Mouse (Mus musculus) heart, postnatal 25 days (tissue): ENCODE results near the gene Rcc2. TPM values are rescaled to one million over a fixed set of nuclear protein-coding genes. Genes with fewer than 3 reads are reported as not detected.

Experiments
- DNase-seq: peaks from one replicate; pipeline ENCODE4 v3.0.0; 2022; ENCODE audit warnings: low spot score
- intact Hi-C: fragments of 180-260 bp; cut with DNase I; formaldehyde crosslinking; loops from one replicate; pipeline ENCODE4 v1.15.1; 2025
- total RNA-seq, 2 experiments: library from RNA; stranded (reverse); gene quantifications; 2 replicates each; pipeline ENCODE4 v1.2.3; 2021

The Rcc2 gene
- total RNA-seq, 2 experiments from 2014 or later = 15.0 to 15.3 TPM

GRCm38 (mm10) chr4:140684141-140684871, 16.0 kb upstream of the Rcc2 start:
- intact Hi-C loops = no loop called here
- DNase-seq = peak; percentile 51

DNA sequence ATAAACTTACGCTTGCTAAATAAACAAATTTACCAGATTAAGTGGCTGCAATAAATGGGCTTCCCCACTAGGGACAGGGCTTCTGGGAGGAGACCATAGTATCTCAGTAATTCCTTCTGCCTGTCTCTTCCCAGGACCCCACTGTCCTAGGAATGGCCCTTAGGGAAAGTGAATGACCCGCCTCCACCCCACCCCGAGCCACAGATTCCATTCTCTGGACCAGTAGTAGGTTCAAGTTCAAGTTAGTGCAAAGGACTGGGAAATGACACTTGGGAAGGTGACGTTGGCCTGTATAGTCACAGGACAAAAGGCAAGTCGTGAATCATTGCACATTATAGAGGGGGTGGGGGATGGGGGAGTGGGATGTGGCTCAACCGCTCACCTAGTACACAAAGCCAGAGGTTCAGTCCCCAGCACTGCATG, 15.4 kb upstream of the Rcc2 start:
- intact Hi-C loops = no loop called here
- DNase-seq = no peak

- intact Hi-C loops = no loop called here
- no peak for DNase-seq
Observed at GRCm38 (mm10) chr4:140688044-140688825, 12.1 kb upstream of the Rcc2 start.

- intact Hi-C loops = no loop called here
- no peak for DNase-seq
Observed at GRCm38 (mm10) chr4:140688826-140689425, 11.4 kb upstream of the Rcc2 start.

GRCm38 (mm10) chr4:140689873-140690655, 10.3 kb upstream of the Rcc2 start:
- intact Hi-C loops = no loop called here
- no peak for DNase-seq

- no peak for DNase-seq
- intact Hi-C loops = no loop called here
Observed at GRCm38 (mm10) chr4:140691481-140691880, 8.9 kb upstream of the Rcc2 start.

GRCm38 (mm10) chr4:140693513-140693912, 6.8 kb upstream of the Rcc2 start:
- DNase-seq = no peak
- intact Hi-C loops = no loop called here

GRCm38 (mm10) chr4:140694551-140695060, 5.7 kb upstream of the Rcc2 start:
- intact Hi-C loops = no loop called here
- DNase-seq = no peak

- intact Hi-C loops = no loop called here
- no peak for DNase-seq
Observed at GRCm38 (mm10) chr4:140695146-140695545, 5.2 kb upstream of the Rcc2 start.

DNA sequence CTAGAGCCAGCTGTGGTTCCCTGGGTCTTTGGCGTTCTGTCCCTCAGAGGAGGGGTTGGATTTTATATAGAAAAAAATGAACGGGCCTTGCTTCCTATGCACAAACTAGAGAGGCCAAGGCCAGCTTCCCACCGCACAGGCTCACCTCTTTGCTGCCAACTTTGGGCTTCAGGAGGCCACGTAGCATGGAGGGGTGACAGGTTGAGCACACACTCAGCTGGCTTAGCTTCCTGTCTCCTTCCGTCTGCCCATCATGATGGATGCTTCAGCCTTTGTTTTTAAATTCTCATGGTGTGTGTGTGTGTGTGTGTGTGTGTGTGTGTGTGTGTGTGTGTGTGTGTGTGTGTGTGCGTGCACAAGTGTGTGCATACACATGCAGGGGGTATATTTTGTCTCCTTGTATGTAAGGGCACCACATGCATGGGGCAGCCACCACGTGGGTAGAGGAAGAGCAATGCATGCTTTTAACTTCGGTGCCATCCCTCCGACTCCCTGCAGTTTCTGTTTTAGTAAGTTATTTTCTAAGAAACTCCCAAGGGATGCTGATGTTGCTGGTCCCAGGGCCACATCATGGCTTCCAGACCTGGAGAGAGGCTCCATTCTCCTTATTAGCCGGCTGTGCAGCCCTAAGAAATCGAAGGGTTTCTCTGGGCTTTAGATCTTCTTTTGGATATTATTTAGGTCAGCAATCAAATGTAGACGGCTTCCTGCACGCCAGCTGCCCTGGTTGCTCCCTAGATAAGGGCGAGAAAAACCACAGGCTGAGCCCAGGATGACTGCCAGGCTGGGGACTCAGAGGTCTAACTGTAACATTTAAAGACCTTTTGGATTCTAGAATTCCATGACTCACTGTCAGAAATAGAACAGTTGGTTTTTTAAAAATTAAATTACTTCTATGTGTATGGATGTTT, 4.4 kb upstream of the Rcc2 start:
- no peak for DNase-seq
- intact Hi-C loops = no loop called here

DNA sequence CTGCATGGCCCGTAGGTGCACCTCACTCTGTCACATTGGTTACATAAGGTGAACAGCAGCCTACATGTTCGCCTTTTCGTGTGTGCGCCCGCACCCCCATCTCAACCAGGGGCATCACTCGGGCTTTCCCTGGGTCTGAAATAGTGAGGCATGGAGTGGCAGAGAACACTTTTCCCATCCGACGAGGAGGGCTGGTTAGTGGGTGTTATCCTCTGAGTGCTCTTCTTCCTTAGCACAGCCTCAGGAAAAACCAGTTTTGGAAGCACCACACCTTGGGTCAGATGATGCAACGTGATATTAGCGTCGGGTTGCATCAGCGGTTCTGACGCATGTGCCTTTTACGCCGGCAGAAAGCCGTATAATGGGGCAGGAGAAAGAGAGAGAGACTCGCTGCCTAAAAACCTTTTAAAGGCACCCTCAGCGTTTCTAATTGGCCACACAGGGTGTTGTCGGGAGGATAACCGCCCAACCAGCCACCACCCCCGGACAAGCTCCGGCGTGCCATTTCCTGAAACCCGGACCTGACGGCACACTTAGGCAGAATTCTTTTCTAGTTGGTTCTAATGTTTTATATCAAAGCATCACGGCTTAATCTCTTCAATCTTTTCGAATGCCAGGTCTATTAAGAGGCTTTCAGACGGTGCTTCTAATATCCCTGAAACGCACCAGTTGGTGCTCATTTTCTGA, 757 bp upstream of the Rcc2 start:
- peak; percentile 70 for DNase-seq
- intact Hi-C loops = loop anchor here (2.0 kb wide), 1 partner anchor 19 kb away; no protein-coding TSS in a partner anchor

DNA sequence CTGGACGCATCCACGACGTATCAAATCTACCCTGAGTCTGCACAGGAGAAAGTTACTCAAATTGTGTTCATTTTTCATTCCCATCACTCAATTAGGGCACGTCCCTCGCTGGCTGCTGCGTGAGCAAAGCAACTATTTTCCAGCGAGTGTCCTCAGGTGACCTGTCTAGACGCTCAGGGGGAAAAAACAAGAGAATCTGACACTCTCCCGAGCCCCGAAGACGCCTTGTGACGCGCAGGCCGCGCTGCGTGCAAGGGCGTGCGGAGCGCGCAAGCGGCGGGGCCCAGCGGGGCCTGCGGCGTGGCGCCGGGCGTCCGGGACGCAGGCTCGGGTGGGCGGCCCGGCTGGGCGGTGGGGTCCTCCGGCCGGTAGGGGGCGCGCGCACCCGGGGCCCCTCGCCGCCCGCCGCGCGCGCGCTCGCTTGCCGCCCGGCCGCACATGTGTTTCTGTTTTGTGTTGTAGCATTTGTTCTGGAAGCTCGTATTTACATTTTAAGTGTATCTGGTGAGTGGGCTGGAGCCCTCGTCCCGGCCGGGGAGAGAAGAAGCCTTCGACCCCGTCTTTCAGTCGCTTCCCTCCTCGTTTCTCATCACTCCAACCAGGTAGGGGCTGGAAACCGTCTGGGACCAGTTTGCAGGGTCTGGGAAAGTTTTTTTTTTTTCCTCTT, 841 bp downstream of the Rcc2 start:
- intact Hi-C loops = loop anchor here (2.0 kb wide), 1 partner anchor 20 kb away; no protein-coding TSS in a partner anchor
- peak; percentile 62 for DNase-seq

- no peak for DNase-seq
- intact Hi-C loops = loop anchor here (2.0 kb wide), 1 partner anchor 21 kb away; no protein-coding TSS in a partner anchor
Observed at GRCm38 (mm10) chr4:140701716-140702561, 1.6 kb downstream of the Rcc2 start.

DNA sequence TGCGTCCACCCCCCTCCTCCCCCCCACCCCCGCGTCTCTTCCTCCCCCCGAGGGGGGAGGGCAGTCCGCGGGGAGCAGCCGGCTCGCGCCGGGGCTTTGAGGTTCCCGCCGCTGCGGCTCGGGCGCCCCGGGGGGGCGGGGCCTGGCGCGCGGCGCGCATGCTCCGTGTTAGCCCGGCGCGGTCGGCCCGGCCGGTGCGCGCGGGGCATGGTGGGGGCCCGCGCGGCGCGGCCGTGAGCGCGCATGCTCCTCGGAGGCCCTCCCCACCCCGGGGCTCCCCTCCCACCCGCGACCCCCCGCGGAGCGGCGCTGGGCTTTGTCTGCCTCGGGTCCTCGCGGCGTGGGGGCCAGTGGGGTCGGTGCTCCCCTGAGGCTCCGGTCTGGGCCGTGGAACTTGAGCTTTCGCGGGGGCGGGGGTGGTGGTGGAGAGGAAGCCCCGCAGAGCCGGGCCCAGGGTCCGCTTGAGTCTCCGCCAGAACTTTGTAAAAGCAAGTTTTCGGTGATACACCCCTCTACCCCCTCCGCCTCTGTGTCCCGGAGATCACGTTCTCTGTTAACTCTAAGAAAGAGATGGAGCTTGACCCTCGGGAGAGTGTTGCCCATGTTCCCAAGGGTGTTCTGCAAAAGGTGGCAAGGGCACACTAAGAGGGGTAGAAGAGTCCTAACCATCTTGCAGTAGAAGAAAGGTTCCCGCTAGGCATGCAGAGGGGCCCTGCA, 2.4 kb downstream of the Rcc2 start:
- intact Hi-C loops = no loop called here
- DNase-seq = peak; percentile 75

DNA sequence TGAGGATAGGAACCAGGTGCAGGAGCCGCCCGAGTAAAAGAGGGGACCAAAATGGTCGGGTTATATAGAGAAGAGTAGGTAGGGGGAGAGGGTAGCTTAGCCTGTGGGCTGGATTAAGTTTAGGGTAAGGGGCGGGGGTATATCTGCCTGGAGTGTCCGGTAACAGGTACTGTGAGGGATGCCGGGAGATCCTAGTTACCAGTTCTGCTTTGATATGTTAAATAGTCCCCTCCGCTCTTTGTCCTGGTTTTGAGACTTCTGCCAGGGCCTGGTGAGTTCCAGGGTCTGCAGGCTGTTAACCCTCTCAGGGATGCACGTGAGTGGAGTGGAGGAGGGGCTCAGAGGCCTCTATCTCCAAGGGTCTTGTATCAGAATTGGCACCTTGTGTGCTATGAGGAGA, 3.3 kb downstream of the Rcc2 start:
- intact Hi-C loops = no loop called here
- DNase-seq = no peak

DNA sequence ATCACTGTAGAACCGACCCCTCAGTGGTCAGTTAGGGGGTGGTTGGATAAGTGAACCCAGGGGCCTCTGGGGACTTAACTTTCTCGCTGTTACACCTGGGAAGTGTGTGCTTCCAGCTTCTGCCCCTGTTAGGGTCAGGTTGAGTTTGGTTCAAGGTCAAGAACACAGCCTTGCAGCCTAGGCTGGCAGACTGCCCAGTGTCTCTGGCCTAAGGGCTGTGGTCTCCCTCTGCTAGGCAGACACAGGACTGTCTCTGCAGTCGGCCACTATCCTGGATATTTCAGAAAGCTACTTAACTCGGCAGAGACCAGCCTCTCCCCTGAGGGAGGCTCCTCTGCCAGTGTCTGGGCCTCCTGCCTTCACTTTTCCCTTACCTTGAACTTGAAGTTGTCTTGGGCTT, 3.8 kb downstream of the Rcc2 start:
- no peak for DNase-seq
- intact Hi-C loops = no loop called here
